Mouse (Mus musculus): Measurements from ENCODE around the gene Hhipl1. TPM values are rescaled to one million over a fixed set of nuclear protein-coding genes. Genes with fewer than 3 reads are reported as not detected.

Gene Hhipl1
- polyA plus RNA-seq, 1 experiment from 2014 or later: 0.88 TPM

GRCm38 (mm10) chr12:108317826-108318430 is 11.9 kb downstream of the Hhipl1 start:
- Histone ChIP-seq H3K27me3 (ENCODE audit: control insufficient read depth, insufficient read depth, low read depth, low read length) (peaks cover 50% of the 10 kb centered on the region), H3K27ac (ENCODE audit: low read length) (no peak overlapping the region), H3K9me3 (ENCODE audit: control insufficient read depth, low read length) (no peaks in the 10 kb centered on the region), H3K4me3 (ENCODE audit: low read length) (no peak overlapping the region), H3K4me2 (ENCODE audit: low read depth, low read length) (no peak overlapping the region), H3K4me1 (replicated peaks; ENCODE audit: control insufficient read depth, insufficient read depth, low read length) (no peaks in the 10 kb centered on the region), H3K9ac (ENCODE audit: low read length) (no peak overlapping the region), H3K36me3 (ENCODE audit: control insufficient read depth, insufficient read depth, low read length) (no peaks in the 10 kb centered on the region)
- 14% methylated on average over 18 of the region's 18 CpGs for WGBS
- ATAC-seq (ENCODE audit: low read depth): no peak

GRCm38 (mm10) chr12:108318499-108318898 is 12.4 kb downstream of the Hhipl1 start:
- no peak overlapping the region for H3K4me2 ChIP-seq (ENCODE audit: low read depth, low read length)
- no peaks in the 10 kb centered on the region for H3K4me1 ChIP-seq (replicated peaks; ENCODE audit: control insufficient read depth, insufficient read depth, low read length)
- no peak for ATAC-seq (ENCODE audit: low read depth)
- H3K9me3 ChIP-seq (ENCODE audit: control insufficient read depth, low read length): no peaks in the 10 kb centered on the region
- H3K27me3 ChIP-seq (ENCODE audit: control insufficient read depth, insufficient read depth, low read depth, low read length): peaks cover 50% of the 10 kb centered on the region
- no peak overlapping the region for H3K27ac ChIP-seq (ENCODE audit: low read length)
- WGBS: 8% methylated on average over 37 of the region's 37 CpGs
- no peak overlapping the region for H3K4me3 ChIP-seq (ENCODE audit: low read length)
- no peak overlapping the region for H3K9ac ChIP-seq (ENCODE audit: low read length)
- H3K36me3 ChIP-seq (ENCODE audit: control insufficient read depth, insufficient read depth, low read length): no peaks in the 10 kb centered on the region

- H3K27me3 ChIP-seq (ENCODE audit: control insufficient read depth, insufficient read depth, low read depth, low read length): peaks cover 50% of the 10 kb centered on the region
- ATAC-seq (ENCODE audit: low read depth): no peak
Measured at GRCm38 (mm10) chr12:108320096-108320495, 14.0 kb downstream of the Hhipl1 start.

GRCm38 (mm10) chr12:108326401-108326800 is 20.3 kb downstream of the Hhipl1 start:
- no peaks in the 10 kb centered on the region for H3K9me3 ChIP-seq (ENCODE audit: control insufficient read depth, low read length)
- H3K4me1 ChIP-seq (replicated peaks; ENCODE audit: control insufficient read depth, insufficient read depth, low read length): peaks cover 11% of the 10 kb centered on the region; the same call in 1 of the 2 replicates
- no peak overlapping the region for H3K4me2 ChIP-seq (ENCODE audit: low read depth, low read length)
- no peak overlapping the region for H3K9ac ChIP-seq (ENCODE audit: low read length)
- ATAC-seq (ENCODE audit: low read depth): no peak
- peaks cover 34% of the 10 kb centered on the region for H3K27me3 ChIP-seq (ENCODE audit: control insufficient read depth, insufficient read depth, low read depth, low read length)
- WGBS: 56% methylated on average over 5 of the region's 5 CpGs
- no peak overlapping the region for H3K27ac ChIP-seq (ENCODE audit: low read length)
- H3K36me3 ChIP-seq (ENCODE audit: control insufficient read depth, insufficient read depth, low read length): no peaks in the 10 kb centered on the region
- no peak overlapping the region for H3K4me3 ChIP-seq (ENCODE audit: low read length)

More at GRCm38 (mm10) chr12:108320096-108320495, 14.0 kb downstream of the Hhipl1 start:
- no peak overlapping the region for H3K4me2 ChIP-seq (ENCODE audit: low read depth, low read length)
- H3K4me1 ChIP-seq (replicated peaks; ENCODE audit: control insufficient read depth, insufficient read depth, low read length): no peaks in the 10 kb centered on the region
- no peak overlapping the region for H3K9ac ChIP-seq (ENCODE audit: low read length)
- no peak overlapping the region for H3K4me3 ChIP-seq (ENCODE audit: low read length)
- H3K36me3 ChIP-seq (ENCODE audit: control insufficient read depth, insufficient read depth, low read length): no peaks in the 10 kb centered on the region
- no peak overlapping the region for H3K27ac ChIP-seq (ENCODE audit: low read length)
- no peaks in the 10 kb centered on the region for H3K9me3 ChIP-seq (ENCODE audit: control insufficient read depth, low read length)
- 28% methylated on average over 8 of the region's 8 CpGs for WGBS

GRCm38 (mm10) chr12:108327889-108328491 is 21.9 kb downstream of the Hhipl1 start:
- WGBS: under 1% methylated on average over 63 of the region's 66 CpGs
- H3K27me3 ChIP-seq (ENCODE audit: control insufficient read depth, insufficient read depth, low read depth, low read length): peaks cover 34% of the 10 kb centered on the region
- no peaks in the 10 kb centered on the region for H3K9me3 ChIP-seq (ENCODE audit: control insufficient read depth, low read length)
- no peaks in the 10 kb centered on the region for H3K36me3 ChIP-seq (ENCODE audit: control insufficient read depth, insufficient read depth, low read length)
- peak overlapping the region; percentile 43 for H3K4me3 ChIP-seq (ENCODE audit: low read length)
- no peak overlapping the region for H3K27ac ChIP-seq (ENCODE audit: low read length)
- peak; percentile 37; the same call in 1 of the 2 replicates for ATAC-seq (ENCODE audit: low read depth)
- H3K9ac ChIP-seq (ENCODE audit: low read length): peak overlapping the region; percentile 45; the same call in 1 of the 2 replicates
- peak overlapping the region; percentile 60 for H3K4me2 ChIP-seq (ENCODE audit: low read depth, low read length)
- H3K4me1 ChIP-seq (replicated peaks; ENCODE audit: control insufficient read depth, insufficient read depth, low read length): peaks cover 14% of the 10 kb centered on the region; the same call in 1 of the 2 replicates

GRCm38 (mm10) chr12:108333056-108333455 is 27.0 kb downstream of the Hhipl1 start:
- Histone ChIP-seq H3K27ac (ENCODE audit: low read length) (no peak overlapping the region), H3K9me3 (ENCODE audit: control insufficient read depth, low read length) (no peaks in the 10 kb centered on the region), H3K9ac (ENCODE audit: low read length) (peak overlapping the region; percentile 20), H3K4me1 (replicated peaks; ENCODE audit: control insufficient read depth, insufficient read depth, low read length) (peaks cover 14% of the 10 kb centered on the region), H3K36me3 (ENCODE audit: control insufficient read depth, insufficient read depth, low read length) (no peaks in the 10 kb centered on the region), H3K27me3 (ENCODE audit: control insufficient read depth, insufficient read depth, low read depth, low read length) (peaks cover 31% of the 10 kb centered on the region), H3K4me2 (ENCODE audit: low read depth, low read length) (peak overlapping the region; percentile 99), H3K4me3 (ENCODE audit: low read length) (peak overlapping the region; percentile 64)
- peak; percentile 56 for ATAC-seq (ENCODE audit: low read depth)
- under 1% methylated on average over 16 of the region's 16 CpGs for WGBS

- Histone ChIP-seq H3K9me3 (ENCODE audit: control insufficient read depth, low read length) (no peaks in the 10 kb centered on the region), H3K27me3 (ENCODE audit: control insufficient read depth, insufficient read depth, low read depth, low read length) (peaks cover 27% of the 10 kb centered on the region), H3K9ac (ENCODE audit: low read length) (peak overlapping the region; percentile 20), H3K27ac (ENCODE audit: low read length) (peak overlapping the region; percentile 47), H3K36me3 (ENCODE audit: control insufficient read depth, insufficient read depth, low read length) (no peaks in the 10 kb centered on the region), H3K4me1 (replicated peaks; ENCODE audit: control insufficient read depth, insufficient read depth, low read length) (peaks cover 9% of the 10 kb centered on the region), H3K4me3 (ENCODE audit: low read length) (peak overlapping the region; percentile 64), H3K4me2 (ENCODE audit: low read depth, low read length) (peak overlapping the region; percentile 99)
- peak; percentile 16 for ATAC-seq (ENCODE audit: low read depth)
- WGBS: under 1% methylated on average over 22 of the region's 22 CpGs
Measured at GRCm38 (mm10) chr12:108333481-108333882, 27.4 kb downstream of the Hhipl1 start.

GRCm38 (mm10) chr12:108333895-108334445 is 27.9 kb downstream of the Hhipl1 start, which contains the start of gene Cyp46a1:
Gene Cyp46a1 (plus strand): TSS chr12:108334381.
- Histone ChIP-seq H3K9me3 (ENCODE audit: control insufficient read depth, low read length) (no peaks in the 10 kb centered on the region), H3K4me2 (ENCODE audit: low read depth, low read length) (peak within 1 kb of the TSS; percentile 99), H3K36me3 (ENCODE audit: control insufficient read depth, insufficient read depth, low read length) (no peaks in the 10 kb centered on the region), H3K27ac (ENCODE audit: low read length) (peak within 1 kb of the TSS; percentile 47), H3K27me3 (ENCODE audit: control insufficient read depth, insufficient read depth, low read depth, low read length) (peaks cover 22% of the 10 kb centered on the region), H3K4me1 (replicated peaks; ENCODE audit: control insufficient read depth, insufficient read depth, low read length) (peaks cover 12% of the 10 kb centered on the region), H3K9ac (ENCODE audit: low read length) (peak within 1 kb of the TSS; percentile 72), H3K4me3 (ENCODE audit: low read length) (peak within 1 kb of the TSS; percentile 64)
- under 1% methylated on average over 39 of the region's 56 CpGs for WGBS
- ATAC-seq (ENCODE audit: low read depth): peak; percentile 97

- no peaks in the 10 kb centered on the region for H3K36me3 ChIP-seq (ENCODE audit: control insufficient read depth, insufficient read depth, low read length)
- no peaks in the 10 kb centered on the region for H3K9me3 ChIP-seq (ENCODE audit: control insufficient read depth, low read length)
- no peak overlapping the region for H3K27ac ChIP-seq (ENCODE audit: low read length)
- peak; percentile 6 for ATAC-seq (ENCODE audit: low read depth)
- WGBS: 2% methylated on average over 28 of the region's 32 CpGs
- H3K27me3 ChIP-seq (ENCODE audit: control insufficient read depth, insufficient read depth, low read depth, low read length): peaks cover 18% of the 10 kb centered on the region
- H3K4me1 ChIP-seq (replicated peaks; ENCODE audit: control insufficient read depth, insufficient read depth, low read length): peaks cover 12% of the 10 kb centered on the region
- peak overlapping the region; percentile 99 for H3K4me2 ChIP-seq (ENCODE audit: low read depth, low read length)
- H3K4me3 ChIP-seq (ENCODE audit: low read length): peak overlapping the region; percentile 64
- peak overlapping the region; percentile 72 for H3K9ac ChIP-seq (ENCODE audit: low read length)
Measured at GRCm38 (mm10) chr12:108334529-108334928, 28.5 kb downstream of the Hhipl1 start.
